Comparison of ENCODE assay signal across 19 mouse cellular contexts in the genomic region with DNA sequence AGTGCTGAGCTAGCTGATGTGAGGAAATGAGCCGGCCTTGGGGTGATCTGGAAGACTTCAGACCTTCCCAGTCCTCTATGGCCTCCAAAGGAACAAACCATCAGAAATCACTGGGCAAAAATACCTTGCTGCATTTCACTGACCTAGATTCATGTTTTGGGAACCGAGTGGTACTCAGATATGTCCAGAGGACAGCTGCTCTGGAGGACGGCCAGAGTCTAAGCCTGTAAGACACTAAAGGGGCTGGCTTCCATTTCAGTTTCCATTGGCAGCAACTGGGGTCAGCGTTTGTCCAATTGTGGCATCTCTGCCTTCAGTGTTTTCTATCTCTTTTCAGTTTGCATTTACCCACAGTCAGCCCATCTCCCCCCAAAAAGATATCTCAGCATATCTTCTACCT. TPM values are rescaled to one million over a fixed set of nuclear protein-coding genes. Genes with fewer than 3 reads are reported as not detected.
DNase-seq lines count a peak whose midpoint lies in the region; ATAC-seq and TF ChIP-seq lines count a peak whose summit lies in the region.
"Had no signal": no experiment of that assay in that cellular context is flagged by ENCODE, and none has a peak within 500 bp of the region (broad histone marks: within the 10 kb centered on the region; RNA-seq: fewer than 3 reads in every experiment).

No protein-coding gene starts in this region.

- intact Hi-C loops in heart, postnatal 10 days (cut with DNase I) = no loop called here

- no peaks in the 10 kb centered on the region for H3K4me1 ChIP-seq in hindbrain, postnatal 0 days (ENCODE audit: insufficient read depth, low read length)
- H3K4me1 ChIP-seq in hindbrain, embryonic 12.5 days = no peaks in the 10 kb centered on the region
- H3K4me1 ChIP-seq: embryonic facial prominence, embryonic 12.5 days; neural tube, embryonic 13.5 days had no signal

- H3K27me3 ChIP-seq in hindbrain, postnatal 0 days (ENCODE audit: insufficient read depth, low read length) = no peaks in the 10 kb centered on the region
- H3K27me3 ChIP-seq in hindbrain, embryonic 12.5 days = no peaks in the 10 kb centered on the region
- H3K27me3 ChIP-seq: embryonic facial prominence, embryonic 12.5 days; megakaryocyte, embryonic 14.5 days; neural tube, embryonic 13.5 days had no signal

- ATAC-seq in cerebellum, adult (ENCODE audit: insufficient number of reproducible peaks, low FRiP score, low TSS enrichment) = peak; percentile 36; the same call in 1 of the 2 replicates
- no peak for ATAC-seq in hindbrain, postnatal 0 days
- no peak for ATAC-seq in hindbrain, embryonic 12.5 days (ENCODE audit: low FRiP score)
- ATAC-seq: inflammation-experienced regulatory T-cells, adult 6 months had no signal

- TF ChIP-seq CTCF in hindbrain, postnatal 0 days (IDR thresholded peaks at IDR 0.05; ENCODE audit: low read depth) = no peak

- 68% methylated on average over 4 of the region's 4 CpGs for WGBS in hindbrain, postnatal 0 days
- 90% methylated on average over 4 of the region's 4 CpGs for WGBS in hindbrain, embryonic 12.5 days

- no peak overlapping the region for H3K27ac ChIP-seq in hindbrain, postnatal 0 days
- H3K27ac ChIP-seq in hindbrain, embryonic 12.5 days = no peak overlapping the region
- H3K27ac ChIP-seq: embryonic facial prominence, embryonic 12.5 days; left cerebral cortex, adult 2 months; neural tube, embryonic 13.5 days had no signal

- no peak overlapping the region for H3K4me2 ChIP-seq in hindbrain, postnatal 0 days (ENCODE audit: low read depth, low read length)
- no peak overlapping the region for H3K4me2 ChIP-seq in hindbrain, embryonic 12.5 days (replicated peaks)
- H3K4me2 ChIP-seq: embryonic facial prominence, embryonic 12.5 days; neural tube, embryonic 13.5 days had no signal

- no peak overlapping the region for H3K9ac ChIP-seq in hindbrain, postnatal 0 days (replicated peaks; ENCODE audit: low read length)
- no peak overlapping the region for H3K9ac ChIP-seq in hindbrain, embryonic 12.5 days
- H3K9ac ChIP-seq: embryonic facial prominence, embryonic 12.5 days; neural tube, embryonic 13.5 days had no signal

- H3K9me3 ChIP-seq in hindbrain, postnatal 0 days (ENCODE audit: low read length) = no peaks in the 10 kb centered on the region
- no peaks in the 10 kb centered on the region for H3K9me3 ChIP-seq in hindbrain, embryonic 12.5 days (replicated peaks)
- H3K9me3 ChIP-seq: embryonic facial prominence, embryonic 12.5 days; neural tube, embryonic 13.5 days had no signal

- DNase-seq in cerebellum, adult 8-10 months = no peak
- DNase-seq in hindbrain, postnatal 0 days (ENCODE audit: low spot score) = peak; percentile 41
- DNase-seq in gastrocnemius, postnatal 10 days = peak; percentile 79
- peak; percentile 78 to 79 for DNase-seq in heart, postnatal 10 days
- no peak for DNase-seq in T-cell, adult 2 months (ENCODE audit: low spot score)
- DNase-seq in kidney, postnatal 25 days = no peak
- DNase-seq: adrenal gland, postnatal 10 days; cerebellum, postnatal 36 days; liver; lung, adult 2 months; right cerebral cortex, postnatal 4 days; thymus, adult 2 months had no signal

- no peak overlapping the region for H3K4me3 ChIP-seq in hindbrain, postnatal 0 days (ENCODE audit: low read length)
- no peak overlapping the region for H3K4me3 ChIP-seq in hindbrain, embryonic 12.5 days
- H3K4me3 ChIP-seq: embryonic facial prominence, embryonic 12.5 days; left cerebral cortex, adult 2 months; megakaryocyte, embryonic 14.5 days; neural tube, embryonic 13.5 days had no signal

- no peaks in the 10 kb centered on the region for H3K36me3 ChIP-seq in hindbrain, postnatal 0 days (ENCODE audit: insufficient read depth, low read length)
- no peaks in the 10 kb centered on the region for H3K36me3 ChIP-seq in hindbrain, embryonic 12.5 days
- H3K36me3 ChIP-seq: embryonic facial prominence, embryonic 12.5 days; neural tube, embryonic 13.5 days had no signal

RNA-seq across cellular contexts. Expression of a gene that starts 48.5 kb away (rescaled TPM):
- 25.9 and 32.8 TPM in 2 replicates for total RNA-seq in hindbrain, postnatal 0 days (2014; rRNA removed)
- polyA plus RNA-seq in hindbrain, postnatal 0 days (2015; fragmentation: Nextera tagmentation; extraction: Ambion mirVana) = 36.4 and 37.5 TPM in 2 replicates
- 52.0 and 52.5 TPM in 2 replicates for polyA plus RNA-seq in hindbrain, embryonic 12.5 days (2016; fragmentation: Nextera tagmentation; extraction: Ambion mirVana)
- total RNA-seq in gastrocnemius, postnatal 10 days (2021) = 10 to 100 TPM; 17.3 to 17.4 TPM
- total RNA-seq in heart, postnatal 10 days (2021) = 10 to 100 TPM; 23.8 to 25.8 TPM

Comparison
In these comparisons a context has a peak if more than half of its experiments do, and no peak if none do; other contexts are left out.
1. DNase-seq: peak in hindbrain, postnatal 0 days (single experiment), gastrocnemius, postnatal 10 days (single experiment) and heart, postnatal 10 days (2 of 2); none in cerebellum, adult 8-10 months (single experiment), T-cell, adult 2 months (single experiment) and kidney, postnatal 25 days (0 of 2).